Mouse (Mus musculus) E14TG2a.4 (cell line): ENCODE results near the gene Ago1.

ENCODE experiments used
- H3K27me3 ChIP-seq: 2 replicates; pipeline ENCODE4 v1.6.1; 2014; ENCODE audit warnings: low read length, control low read depth; ENCODE audit not compliant: insufficient read depth
- H3K36me3 ChIP-seq: 2 replicates; pipeline ENCODE4 v1.6.1; 2014; ENCODE audit warnings: low read length, control low read depth; ENCODE audit not compliant: insufficient read depth
- H3K4me1 ChIP-seq: replicated peaks from 2 replicates; pipeline ENCODE4 v1.6.1; 2014; ENCODE audit warnings: low read depth, low read length, control low read depth
- H3K4me3 ChIP-seq: replicated peaks from 2 replicates; pipeline ENCODE4 v1.5.1; 2014; ENCODE audit warnings: mild to moderate bottlenecking, low read length
- H3K9me3 ChIP-seq: 2 replicates; pipeline ENCODE4 v1.6.1; 2014; ENCODE audit warnings: low read length, control low read depth
- CTCF ChIP-seq: conservative IDR thresholded peaks from 2 replicates; pipeline ENCODE4 v1.5.1; 2014; ENCODE audit warnings: low read length
- NANOG ChIP-seq: IDR thresholded peaks from 2 replicates; pipeline ENCODE4 v1.6.1; 2014; ENCODE audit warnings: borderline replicate concordance, low read length, mixed read lengths
- POU5F1 ChIP-seq: IDR thresholded peaks from 2 replicates; pipeline ENCODE4 v1.6.1; 2014; ENCODE audit warnings: low read length, borderline replicate concordance

Gene Ago1

GRCm38 (mm10) chr4:126496963-126497362 is 28.6 kb upstream of the Ago1 start:
- no peak for TF ChIP-seq POU5F1
- TF ChIP-seq NANOG: no peak
- TF ChIP-seq CTCF: no peak
- Histone ChIP-seq H3K36me3 (no peaks in the 10 kb centered on the region), H3K4me1 (no peaks in the 10 kb centered on the region), H3K27me3 (no peaks in the 10 kb centered on the region), H3K4me3 (no peak overlapping the region), H3K9me3 (no peaks in the 10 kb centered on the region)

GRCm38 (mm10) chr4:126495942-126496790 is 27.8 kb upstream of the Ago1 start:
- TF ChIP-seq POU5F1 (no peak), CTCF (no peak), NANOG (no peak)
- Histone ChIP-seq H3K27me3 (no peaks in the 10 kb centered on the region), H3K36me3 (no peaks in the 10 kb centered on the region), H3K4me3 (no peak overlapping the region), H3K9me3 (no peaks in the 10 kb centered on the region), H3K4me1 (no peaks in the 10 kb centered on the region)

- H3K4me3 ChIP-seq: no peak overlapping the region
- TF ChIP-seq CTCF: no peak
- TF ChIP-seq POU5F1: no peak
- H3K4me1 ChIP-seq: no peaks in the 10 kb centered on the region
- H3K27me3 ChIP-seq: no peaks in the 10 kb centered on the region
- H3K9me3 ChIP-seq: no peaks in the 10 kb centered on the region
- no peaks in the 10 kb centered on the region for H3K36me3 ChIP-seq
These were observed 27.1 kb upstream of the Ago1 start for GRCm38 (mm10) chr4:126495453-126495852.

- Histone ChIP-seq H3K4me1 (no peaks in the 10 kb centered on the region), H3K36me3 (no peaks in the 10 kb centered on the region), H3K9me3 (no peaks in the 10 kb centered on the region), H3K27me3 (no peaks in the 10 kb centered on the region), H3K4me3 (no peak overlapping the region)
- TF ChIP-seq CTCF: no peak
- TF ChIP-seq NANOG: no peak
- TF ChIP-seq POU5F1: no peak
These were observed 25.0 kb upstream of the Ago1 start for GRCm38 (mm10) chr4:126493416-126493815.

DNA sequence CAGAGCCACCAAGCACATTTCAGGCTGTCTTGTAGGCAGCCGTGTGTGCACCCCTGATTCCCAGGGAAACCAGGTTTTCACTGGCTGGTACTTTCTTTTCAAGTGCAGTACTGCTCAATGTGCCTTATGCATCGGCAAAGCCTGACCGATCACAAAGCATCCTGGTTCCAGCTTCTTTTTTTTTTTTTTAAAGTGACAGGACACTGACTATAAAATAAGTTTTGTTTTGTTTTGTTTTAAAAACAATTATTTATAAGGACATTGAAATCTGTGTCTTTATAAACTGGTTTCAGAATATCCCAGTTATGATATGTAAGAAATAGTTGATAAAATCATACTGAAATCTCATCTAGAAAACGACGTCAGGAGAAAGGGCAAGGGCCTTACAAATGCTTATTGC is 23.6 kb upstream of the Ago1 start:
- H3K36me3 ChIP-seq: no peaks in the 10 kb centered on the region
- H3K27me3 ChIP-seq: no peaks in the 10 kb centered on the region
- H3K9me3 ChIP-seq: no peaks in the 10 kb centered on the region
- H3K4me3 ChIP-seq: no peak overlapping the region
- TF ChIP-seq CTCF (no peak), NANOG (no peak), POU5F1 (no peak)
- no peaks in the 10 kb centered on the region for H3K4me1 ChIP-seq

- TF ChIP-seq POU5F1 (no peak), NANOG (no peak), CTCF (no peak)
- H3K4me3 ChIP-seq: no peak overlapping the region
- peaks cover 5% of the 10 kb centered on the region; the same call in 1 of the 2 replicates for H3K27me3 ChIP-seq
- no peaks in the 10 kb centered on the region for H3K4me1 ChIP-seq
- H3K9me3 ChIP-seq: no peaks in the 10 kb centered on the region
- no peaks in the 10 kb centered on the region for H3K36me3 ChIP-seq
These were observed 22.3 kb upstream of the Ago1 start for GRCm38 (mm10) chr4:126490726-126491125.

GRCm38 (mm10) chr4:126489811-126490210 is 21.4 kb upstream of the Ago1 start:
- H3K4me3 ChIP-seq: no peak overlapping the region
- peaks cover 10% of the 10 kb centered on the region; the same call in 1 of the 2 replicates for H3K27me3 ChIP-seq
- TF ChIP-seq NANOG (no peak), POU5F1 (no peak), CTCF (no peak)
- H3K9me3 ChIP-seq: no peaks in the 10 kb centered on the region
- no peaks in the 10 kb centered on the region for H3K4me1 ChIP-seq
- H3K36me3 ChIP-seq: no peaks in the 10 kb centered on the region

DNA sequence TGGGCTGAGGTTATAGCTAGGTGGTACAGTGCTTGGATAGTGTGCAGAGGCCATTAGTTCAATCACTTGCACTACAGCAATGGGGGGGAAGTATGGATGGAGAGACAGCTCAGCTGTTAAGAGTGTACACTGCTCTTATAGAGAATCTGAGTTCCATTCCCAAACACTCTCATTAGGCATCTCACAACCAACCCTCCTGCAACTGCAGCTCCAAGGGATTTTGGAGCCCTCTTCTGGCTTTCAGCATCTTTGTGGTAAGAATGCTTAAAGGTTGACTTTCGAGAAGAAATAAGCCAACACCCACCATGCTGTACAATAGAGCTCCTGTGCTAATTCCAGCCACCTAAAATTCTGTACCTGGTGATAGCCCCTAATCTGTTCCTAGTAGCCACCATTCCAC is 17.8 kb upstream of the Ago1 start:
- H3K4me1 ChIP-seq: 0 out of 2 replicates have a peak, but pooled peaks cover 5% of the 10 kb centered on the region
- H3K36me3 ChIP-seq: no peaks in the 10 kb centered on the region
- H3K27me3 ChIP-seq: peaks cover 25% of the 10 kb centered on the region; the same call in 1 of the 2 replicates
- no peak overlapping the region for H3K4me3 ChIP-seq
- no peaks in the 10 kb centered on the region for H3K9me3 ChIP-seq
- no peak for TF ChIP-seq POU5F1
- no peak for TF ChIP-seq NANOG
- no peak for TF ChIP-seq CTCF

DNA sequence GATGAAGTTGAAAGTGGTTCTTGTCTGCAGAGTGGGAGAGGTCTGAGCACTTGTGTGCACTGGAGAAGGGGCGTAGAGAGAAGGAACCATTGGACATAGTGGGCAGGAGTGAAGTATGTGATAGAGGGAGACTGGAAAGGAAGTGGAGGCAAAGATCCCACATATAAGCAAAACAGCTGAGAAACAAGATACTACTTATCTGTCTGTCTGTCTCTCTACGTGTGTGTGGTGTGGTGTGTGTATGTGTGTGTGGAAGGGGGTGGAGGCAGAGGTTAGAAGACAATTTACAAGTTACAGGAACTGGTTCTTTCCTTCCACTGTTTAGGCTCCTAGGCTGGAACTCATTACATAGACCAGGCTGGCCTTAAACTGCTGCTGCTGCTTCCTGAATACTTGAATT is 16.7 kb upstream of the Ago1 start:
- Histone ChIP-seq H3K4me3 (no peak overlapping the region), H3K36me3 (no peaks in the 10 kb centered on the region), H3K27me3 (peaks cover 25% of the 10 kb centered on the region; the same call in 1 of the 2 replicates), H3K9me3 (no peaks in the 10 kb centered on the region), H3K4me1 (peaks cover 11% of the 10 kb centered on the region)
- TF ChIP-seq NANOG (no peak), POU5F1 (no peak)

DNA sequence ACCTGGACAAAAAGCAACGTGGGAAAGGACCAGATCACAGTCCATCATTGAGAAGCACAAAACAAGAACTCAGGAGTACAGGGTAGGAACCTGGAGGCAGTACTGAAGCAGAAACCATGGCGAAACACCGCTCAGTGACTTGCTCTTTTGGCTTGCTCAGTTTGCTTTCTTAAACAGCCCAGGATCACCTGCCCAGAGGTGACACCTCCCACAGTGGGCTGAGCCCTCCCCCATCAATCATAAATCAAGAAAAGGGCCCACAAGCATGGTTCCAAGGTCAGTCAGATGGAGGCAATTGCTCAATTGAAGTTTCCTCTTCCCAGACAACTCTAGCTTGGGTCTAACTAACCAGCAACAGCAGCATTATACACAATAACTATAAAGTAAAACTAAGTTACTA is 15.5 kb upstream of the Ago1 start:
- Histone ChIP-seq H3K9me3 (no peaks in the 10 kb centered on the region), H3K4me3 (no peak overlapping the region), H3K27me3 (peaks cover 25% of the 10 kb centered on the region; the same call in 1 of the 2 replicates), H3K36me3 (no peaks in the 10 kb centered on the region), H3K4me1 (peaks cover 17% of the 10 kb centered on the region)
- TF ChIP-seq CTCF (no peak), NANOG (no peak), POU5F1 (no peak)
